Mouse (Mus musculus) liver, postnatal 0 days (tissue): ENCODE measurements around the gene Gm20388. TPM values are rescaled to one million over a fixed set of nuclear protein-coding genes. Genes with fewer than 3 reads are reported as not detected.

Experiments
- ATAC-seq: fragments of 200-750 bp; cut with Nextera tagmentation; 2 replicates; pipeline ENCODE4 v1.8.0; 2017; ENCODE audit warnings: mild to moderate bottlenecking, moderate library complexity
- DNase-seq: peaks from one replicate; pipeline ENCODE4 v3.0.0-alpha.2; 2016
- H3K27ac ChIP-seq: fragments of 300-500 bp; sonication (generic); 2 replicates; pipeline ENCODE4 v1.5.1; 2014; ENCODE audit warnings: antibody characterized with exemption, moderate library complexity, mild to moderate bottlenecking, low read depth
- H3K27me3 ChIP-seq: fragments of 300-500 bp; sonication (generic); 2 replicates; pipeline ENCODE4 v1.6.1; 2014; ENCODE audit warnings: low read length, control low read depth, mixed read lengths; ENCODE audit not compliant: insufficient read depth
- H3K36me3 ChIP-seq: fragments of 300-500 bp; sonication (generic); replicated peaks from 2 replicates; pipeline ENCODE4 v1.6.1; 2014; ENCODE audit warnings: mild to moderate bottlenecking, control low read depth, low read length, moderate library complexity, mixed read lengths; ENCODE audit not compliant: insufficient read depth
- H3K4me1 ChIP-seq: fragments of 300-500 bp; sonication (generic); 2 replicates; pipeline ENCODE4 v1.6.1; 2014; ENCODE audit warnings: antibody characterized with exemption, mild to moderate bottlenecking, control low read depth; ENCODE audit not compliant: insufficient read depth
- H3K4me2 ChIP-seq: fragments of 300-500 bp; sonication (generic); 2 replicates; pipeline ENCODE4 v1.6.1; 2014; ENCODE audit warnings: low read depth, mild to moderate bottlenecking, low read length, moderate library complexity, mixed read lengths
- H3K4me3 ChIP-seq: fragments of 300-500 bp; sonication (generic); 2 replicates; pipeline ENCODE4 v1.5.1; 2014; ENCODE audit warnings: low read depth, low read length
- H3K9ac ChIP-seq: fragments of 300-500 bp; sonication (generic); replicated peaks from 2 replicates; pipeline ENCODE4 v1.6.1; 2014; ENCODE audit warnings: mild to moderate bottlenecking, moderate library complexity
- H3K9me3 ChIP-seq: fragments of 300-500 bp; sonication (generic); 2 replicates; pipeline ENCODE4 v1.6.1; 2016; ENCODE audit warnings: mild to moderate bottlenecking, control low read depth, low read length, mixed read lengths
- CTCF ChIP-seq: sonication (generic); IDR thresholded peaks from 2 replicates; pipeline ENCODE4 v1.5.1; 2016; ENCODE audit warnings: antibody characterized with exemption, low read depth
- EP300 ChIP-seq: IDR thresholded peaks from 2 replicates; pipeline ENCODE4 v1.6.1; 2016; ENCODE audit warnings: antibody characterized with exemption, low read depth, mild to moderate bottlenecking
- WGBS: fragments of 180-500 bp; shearing (Covaris S2); extraction: QIAGEN DNeasy Blood & Tissue Kit; methylation state at CpG from one replicate; pipeline ENCODE4 v1.1.7; 2014; ENCODE audit not compliant: insufficient replicate concordance; 5-methylcytosine and 5-hydroxymethylcytosine counted together
- polyA plus RNA-seq: library from polyadenylated mRNA; unstranded; fragments of >200 nt; fragmentation: Nextera tagmentation; extraction: Ambion mirVana; gene quantifications from 2 replicates; pipeline ENCODE4 v1.2.1, GENCODE M21; 2015

Gene Gm20388
- polyA plus RNA-seq, 1 experiment from 2014 or later = not detected

GRCm38 (mm10) chr8:124301512-124301911 is 4390.9 kb downstream of the Gm20388 start:
- ATAC-seq (no peak), DNase-seq (no peak)
- H3K4me3 ChIP-seq = no peak overlapping the region
- H3K9me3 ChIP-seq = no peaks in the 10 kb centered on the region
- peaks cover 15% of the 10 kb centered on the region; the same call in 1 of the 2 replicates for H3K36me3 ChIP-seq
- H3K27me3 ChIP-seq = no peaks in the 10 kb centered on the region
- no peak overlapping the region for H3K9ac ChIP-seq
- no peak overlapping the region for H3K4me2 ChIP-seq
- no peak overlapping the region for H3K27ac ChIP-seq
- TF ChIP-seq EP300 (no peak), CTCF (no peak)
- no peaks in the 10 kb centered on the region for H3K4me1 ChIP-seq
- 62% methylated on average over 4 of the region's 4 CpGs for WGBS

DNA sequence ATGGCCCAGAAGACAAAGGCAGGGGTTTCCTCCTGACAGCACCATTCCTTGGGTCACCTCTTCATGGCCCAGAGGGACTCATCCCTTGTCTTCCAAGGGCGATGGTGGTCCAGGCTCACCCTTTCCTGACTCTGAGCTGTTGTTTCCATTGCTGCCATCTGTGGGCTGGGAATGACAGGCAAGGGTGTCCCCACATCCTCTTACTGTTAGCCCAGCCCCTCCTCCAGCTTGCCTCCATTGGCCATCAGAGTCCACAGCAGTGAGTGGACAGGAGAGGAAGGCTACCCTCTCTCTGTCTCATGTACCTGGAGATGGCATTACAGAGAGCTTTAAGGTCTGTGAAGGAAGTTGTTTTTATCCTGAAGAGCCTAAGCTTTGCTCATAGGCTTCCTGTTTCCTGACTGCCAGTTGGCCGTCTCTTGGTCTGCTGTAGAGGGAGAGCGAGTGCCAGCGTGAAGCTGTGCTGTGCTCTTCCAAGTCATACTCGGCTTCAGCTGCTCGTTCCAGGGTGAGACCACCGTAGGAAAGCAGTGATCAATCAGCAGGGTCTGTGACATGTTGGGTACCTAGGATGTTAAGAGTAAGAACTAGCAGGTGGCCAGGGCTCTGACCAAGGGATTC is 4391.4 kb downstream of the Gm20388 start:
- Histone ChIP-seq H3K27me3 (no peaks in the 10 kb centered on the region), H3K4me1 (no peaks in the 10 kb centered on the region), H3K36me3 (peaks cover 15% of the 10 kb centered on the region), H3K9ac (no peak overlapping the region), H3K9me3 (no peaks in the 10 kb centered on the region), H3K27ac (no peak overlapping the region), H3K4me3 (no peak overlapping the region), H3K4me2 (no peak overlapping the region)
- ATAC-seq = no peak
- WGBS = 54% methylated on average over 7 of the region's 7 CpGs
- no peak for DNase-seq
- TF ChIP-seq CTCF (no peak), EP300 (no peak)

DNA sequence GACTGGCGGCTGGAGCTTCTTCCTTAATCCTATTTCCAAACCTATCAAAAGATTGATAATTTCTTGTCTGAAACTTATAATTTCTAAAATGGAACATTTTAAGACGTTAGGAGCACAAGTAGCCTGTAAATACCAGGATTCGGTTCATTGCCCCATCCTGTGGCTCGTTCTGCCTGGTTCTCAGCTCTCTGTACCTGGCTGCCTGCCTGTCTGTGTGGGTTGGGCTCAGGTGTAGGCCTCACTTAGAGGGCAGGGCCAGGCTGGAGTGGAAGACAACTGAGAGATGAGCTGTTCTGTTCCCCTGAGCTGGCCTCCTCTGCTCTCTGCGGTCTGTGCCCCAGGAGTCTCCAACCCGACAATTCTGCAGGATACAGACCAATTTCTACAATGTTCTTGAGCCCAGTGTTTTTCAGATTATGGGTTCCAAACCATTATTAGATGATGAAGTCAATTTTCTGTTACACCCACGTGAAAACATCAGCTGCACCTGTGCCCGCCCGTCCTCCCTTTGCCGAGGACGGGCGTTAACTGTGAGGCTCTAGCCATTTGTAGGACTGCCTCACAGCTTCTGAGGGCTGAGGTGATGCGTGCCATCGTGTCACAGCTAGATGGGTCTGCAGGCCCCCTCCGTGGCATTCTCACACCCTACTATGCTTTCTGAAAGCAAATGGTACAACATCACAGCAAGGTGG is 4392.7 kb downstream of the Gm20388 start:
- Histone ChIP-seq H3K4me3 (no peak overlapping the region), H3K27me3 (no peaks in the 10 kb centered on the region), H3K4me1 (no peaks in the 10 kb centered on the region), H3K36me3 (peaks cover 16% of the 10 kb centered on the region), H3K9ac (no peak overlapping the region), H3K9me3 (no peaks in the 10 kb centered on the region), H3K27ac (no peak overlapping the region), H3K4me2 (no peak overlapping the region)
- DNase-seq (no peak), ATAC-seq (no peak)
- 83% methylated on average over 15 of the region's 15 CpGs for WGBS
- TF ChIP-seq CTCF (no peak), EP300 (no peak)

DNA sequence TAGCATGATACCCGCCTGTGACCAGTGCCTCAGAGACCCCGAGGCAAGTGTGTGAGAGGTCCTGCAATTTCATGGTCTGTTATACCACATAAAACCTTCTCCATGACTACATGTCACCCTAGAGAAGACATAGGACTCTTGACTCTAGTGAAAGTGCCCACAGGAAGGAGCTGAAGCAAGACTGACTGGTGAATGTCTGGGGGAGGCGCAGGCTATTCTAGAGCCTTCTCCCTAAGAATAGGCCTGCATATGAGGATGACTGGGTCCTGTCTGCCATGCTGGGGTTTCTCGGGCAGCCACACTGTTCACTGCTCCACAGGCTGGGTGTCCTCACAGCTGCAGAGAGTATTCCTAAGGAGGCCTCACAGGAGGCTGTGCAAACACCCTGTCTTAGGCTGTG is 4393.5 kb downstream of the Gm20388 start:
- Histone ChIP-seq H3K27ac (no peak overlapping the region), H3K9me3 (no peaks in the 10 kb centered on the region), H3K4me3 (no peak overlapping the region), H3K36me3 (peaks cover 16% of the 10 kb centered on the region), H3K4me2 (no peak overlapping the region), H3K27me3 (no peaks in the 10 kb centered on the region), H3K4me1 (no peaks in the 10 kb centered on the region), H3K9ac (no peak overlapping the region)
- no peak for TF ChIP-seq CTCF
- TF ChIP-seq EP300 = no peak
- no peak for DNase-seq
- ATAC-seq = no peak
- 78% methylated on average over 4 of the region's 4 CpGs for WGBS

- no peak for ATAC-seq
Measured at GRCm38 (mm10) chr8:124306574-124306973, 4395.9 kb downstream of the Gm20388 start.

DNA sequence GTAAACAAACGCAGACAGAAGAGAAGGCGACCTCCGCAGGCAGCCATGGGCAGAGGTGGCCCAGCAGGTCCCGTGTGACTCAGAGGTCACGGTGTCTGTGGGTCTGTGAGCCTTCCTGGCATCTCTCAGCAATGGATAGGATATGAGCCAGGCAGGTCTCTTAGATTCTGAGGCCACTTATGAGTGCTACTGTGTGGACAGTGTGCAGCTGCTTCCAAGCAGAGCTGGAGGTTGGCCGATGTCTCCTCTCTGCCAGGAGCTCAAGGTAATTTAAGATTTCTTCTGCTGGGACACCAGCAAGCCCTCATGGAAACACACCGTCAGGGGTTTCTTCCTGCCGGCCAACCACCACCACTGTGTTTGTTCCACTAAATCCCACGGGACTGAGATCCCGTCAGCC is 4397.1 kb downstream of the Gm20388 start:
- WGBS = 78% methylated on average over 10 of the region's 10 CpGs
- no peak for DNase-seq

More at GRCm38 (mm10) chr8:124306574-124306973, 4395.9 kb downstream of the Gm20388 start:
- Histone ChIP-seq H3K4me3 (no peak overlapping the region), H3K9me3 (no peaks in the 10 kb centered on the region), H3K9ac (no peak overlapping the region), H3K36me3 (peaks cover 14% of the 10 kb centered on the region), H3K4me2 (no peak overlapping the region), H3K27ac (no peak overlapping the region), H3K4me1 (peaks cover 2% of the 10 kb centered on the region), H3K27me3 (no peaks in the 10 kb centered on the region)
- no peak for DNase-seq
- 46% methylated on average over 7 of the region's 7 CpGs for WGBS
- no peak for TF ChIP-seq EP300
- no peak for TF ChIP-seq CTCF

More for the DNA sequence above, 4397.1 kb downstream of the Gm20388 start:
- Histone ChIP-seq H3K4me3 (no peak overlapping the region), H3K36me3 (peaks cover 16% of the 10 kb centered on the region), H3K9me3 (no peaks in the 10 kb centered on the region), H3K4me2 (no peak overlapping the region), H3K9ac (no peak overlapping the region), H3K27me3 (no peaks in the 10 kb centered on the region), H3K4me1 (peaks cover 5% of the 10 kb centered on the region), H3K27ac (no peak overlapping the region)
- no peak for ATAC-seq
- TF ChIP-seq CTCF = no peak
- no peak for TF ChIP-seq EP300
